Mouse (Mus musculus): ENCODE measurements around the gene Fut1. TPM values are rescaled to one million over a fixed set of nuclear protein-coding genes. Genes with fewer than 3 reads are reported as not detected.

The Fut1 gene
- polyA plus RNA-seq, 1 experiment from 2014 or later: not detected

DNA sequence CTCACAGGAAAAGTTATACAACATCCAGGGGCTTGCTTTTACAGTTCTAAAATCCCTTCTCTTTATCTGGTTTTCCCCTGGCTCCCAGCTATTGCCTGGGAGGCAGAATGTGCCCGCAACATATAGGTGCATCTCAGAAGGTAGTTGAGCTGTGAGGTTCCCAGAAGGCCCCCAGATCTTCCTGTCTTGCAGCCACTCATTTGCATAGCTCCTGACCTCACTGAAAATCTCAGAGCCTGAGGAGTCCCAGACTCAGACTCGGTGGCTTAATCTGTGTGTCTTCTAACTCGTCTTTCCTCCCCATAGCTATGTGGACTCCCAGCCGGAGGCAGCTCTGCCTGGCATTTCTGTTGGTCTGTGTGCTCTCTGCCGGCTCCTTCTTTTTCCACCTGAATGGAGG is 1.2 kb downstream of the Fut1 start:
- 75% methylated on average over 5 of the region's 5 CpGs for WGBS
- Histone ChIP-seq H3K4me2 (no peak overlapping the region), H3K4me1 (replicated peaks) (peaks cover 8% of the 10 kb centered on the region; the same call in 1 of the 2 replicates), H3K9ac (no peak overlapping the region), H3K36me3 (no peaks in the 10 kb centered on the region), H3K4me3 (no peak overlapping the region), H3K27ac (replicated peaks) (no peak overlapping the region), H3K9me3 (no peaks in the 10 kb centered on the region), H3K27me3 (peaks cover 53% of the 10 kb centered on the region)
- ATAC-seq (ENCODE audit: low read depth): no peak

DNA sequence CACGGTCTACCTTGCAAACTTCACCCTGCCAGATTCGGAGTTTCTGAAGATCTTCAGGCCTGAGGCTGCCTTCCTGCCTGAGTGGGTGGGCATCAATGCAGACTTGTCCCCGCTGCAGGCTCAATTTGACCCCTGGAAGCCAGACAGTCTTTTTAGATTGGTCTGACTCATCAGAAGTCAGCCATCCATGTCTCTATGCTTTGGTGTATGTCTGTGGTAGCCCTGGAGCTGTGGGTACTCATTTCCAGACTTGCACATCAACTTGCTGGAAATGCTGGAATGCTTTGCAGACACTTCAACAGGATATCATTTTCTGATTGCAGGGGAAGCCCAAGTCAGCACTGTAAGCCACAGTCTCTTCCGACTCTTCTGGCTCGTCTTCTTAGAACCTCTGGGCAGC is 2.5 kb downstream of the Fut1 start:
- Histone ChIP-seq H3K9ac (no peak overlapping the region), H3K4me3 (no peak overlapping the region), H3K36me3 (no peaks in the 10 kb centered on the region), H3K4me1 (replicated peaks) (peaks cover 8% of the 10 kb centered on the region; the same call in 1 of the 2 replicates), H3K27ac (replicated peaks) (no peak overlapping the region), H3K27me3 (peaks cover 53% of the 10 kb centered on the region), H3K9me3 (no peaks in the 10 kb centered on the region), H3K4me2 (no peak overlapping the region)
- ATAC-seq (ENCODE audit: low read depth): no peak
- 85% methylated on average over 5 of the region's 5 CpGs for WGBS

- H3K36me3 ChIP-seq: no peaks in the 10 kb centered on the region
- H3K27me3 ChIP-seq: peaks cover 35% of the 10 kb centered on the region
- 36% methylated on average over 9 of the region's 9 CpGs for WGBS
- H3K4me2 ChIP-seq: no peak within 1 kb of the TSS
- no peak within 1 kb of the TSS for H3K27ac ChIP-seq (replicated peaks)
- no peak within 1 kb of the TSS for H3K9ac ChIP-seq
- H3K4me3 ChIP-seq: no peak within 1 kb of the TSS
- peaks cover 8% of the 10 kb centered on the region; the same call in 1 of the 2 replicates for H3K4me1 ChIP-seq (replicated peaks)
- ATAC-seq (ENCODE audit: low read depth): no peak
- H3K9me3 ChIP-seq: no peaks in the 10 kb centered on the region
These were observed 4.4 kb downstream of the Fut1 start, which contains the start of gene Izumo1 for GRCm38 (mm10) chr7:45621443-45621842. Gene Izumo1, plus strand, starts transcription at chr7:45621811.

- no peaks in the 10 kb centered on the region for H3K36me3 ChIP-seq
- H3K9me3 ChIP-seq: no peaks in the 10 kb centered on the region
- H3K27me3 ChIP-seq: peaks cover 26% of the 10 kb centered on the region
- no peak overlapping the region for H3K9ac ChIP-seq
- no peak overlapping the region for H3K4me2 ChIP-seq
- peaks cover 12% of the 10 kb centered on the region for H3K4me1 ChIP-seq (replicated peaks)
- no peak for ATAC-seq (ENCODE audit: low read depth)
- H3K27ac ChIP-seq (replicated peaks): no peak overlapping the region
- 94% methylated on average over 11 of the region's 11 CpGs for WGBS
- H3K4me3 ChIP-seq: no peak overlapping the region
These were observed 6.4 kb downstream of the Fut1 start for GRCm38 (mm10) chr7:45623507-45623906.

GRCm38 (mm10) chr7:45624718-45625117 is 7.6 kb downstream of the Fut1 start:
- Histone ChIP-seq H3K27me3 (peaks cover 14% of the 10 kb centered on the region), H3K9me3 (no peaks in the 10 kb centered on the region), H3K4me1 (replicated peaks) (peaks cover 12% of the 10 kb centered on the region), H3K4me3 (no peak overlapping the region), H3K27ac (replicated peaks) (no peak overlapping the region), H3K4me2 (no peak overlapping the region), H3K9ac (no peak overlapping the region), H3K36me3 (no peaks in the 10 kb centered on the region)
- ATAC-seq (ENCODE audit: low read depth): no peak
- WGBS: 79% methylated on average over 3 of the region's 3 CpGs

DNA sequence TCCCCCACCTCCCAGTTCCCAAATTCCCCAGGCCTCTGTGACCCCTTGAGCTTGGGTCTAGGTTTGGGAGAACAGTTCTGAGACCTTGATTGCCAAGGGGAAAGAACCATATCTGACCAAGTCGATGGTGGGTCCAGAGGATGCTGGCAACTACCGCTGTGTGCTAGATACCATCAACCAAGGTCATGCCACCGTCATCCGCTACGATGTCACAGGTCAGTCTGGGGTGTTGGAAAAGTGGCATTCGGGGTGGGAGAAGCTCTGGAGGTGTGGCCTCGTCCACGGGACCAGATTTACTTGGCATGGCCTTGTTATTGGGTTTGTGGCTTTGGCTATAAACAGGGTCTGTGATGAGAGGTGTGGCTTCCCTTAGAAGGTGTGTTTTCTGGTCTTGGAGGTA is 8.4 kb downstream of the Fut1 start:
- no peak overlapping the region for H3K9ac ChIP-seq
- no peaks in the 10 kb centered on the region for H3K9me3 ChIP-seq
- no peak for ATAC-seq (ENCODE audit: low read depth)
- no peak overlapping the region for H3K4me3 ChIP-seq
- H3K4me1 ChIP-seq (replicated peaks): peaks cover 17% of the 10 kb centered on the region
- no peak overlapping the region for H3K4me2 ChIP-seq
- no peak overlapping the region for H3K27ac ChIP-seq (replicated peaks)
- H3K27me3 ChIP-seq: peaks cover 15% of the 10 kb centered on the region
- H3K36me3 ChIP-seq: no peaks in the 10 kb centered on the region
- 91% methylated on average over 8 of the region's 8 CpGs for WGBS

- Histone ChIP-seq H3K9ac (no peak overlapping the region), H3K9me3 (no peaks in the 10 kb centered on the region), H3K4me1 (replicated peaks) (peaks cover 21% of the 10 kb centered on the region), H3K4me3 (no peak overlapping the region), H3K27me3 (peaks cover 20% of the 10 kb centered on the region), H3K27ac (replicated peaks) (no peak overlapping the region), H3K4me2 (no peak overlapping the region), H3K36me3 (no peaks in the 10 kb centered on the region)
- ATAC-seq (ENCODE audit: low read depth): no peak
- WGBS: 91% methylated on average over 7 of the region's 7 CpGs
These were observed 9.5 kb downstream of the Fut1 start for GRCm38 (mm10) chr7:45626571-45627076.

GRCm38 (mm10) chr7:45627261-45627660 is 10.2 kb downstream of the Fut1 start, which contains the start of gene Rasip1:
Gene Rasip1, plus strand, starts transcription at chr7:45627488.
- Histone ChIP-seq H3K4me2 (peak within 1 kb of the TSS; percentile 91), H3K27me3 (peaks cover 25% of the 10 kb centered on the region), H3K9me3 (no peaks in the 10 kb centered on the region), H3K27ac (replicated peaks) (peak within 1 kb of the TSS; percentile 93), H3K4me1 (replicated peaks) (peaks cover 22% of the 10 kb centered on the region), H3K4me3 (peak within 1 kb of the TSS; percentile 58), H3K9ac (peak within 1 kb of the TSS; percentile 87), H3K36me3 (no peaks in the 10 kb centered on the region)
- 84% methylated on average over 9 of the region's 9 CpGs for WGBS
- no peak for ATAC-seq (ENCODE audit: low read depth)

DNA sequence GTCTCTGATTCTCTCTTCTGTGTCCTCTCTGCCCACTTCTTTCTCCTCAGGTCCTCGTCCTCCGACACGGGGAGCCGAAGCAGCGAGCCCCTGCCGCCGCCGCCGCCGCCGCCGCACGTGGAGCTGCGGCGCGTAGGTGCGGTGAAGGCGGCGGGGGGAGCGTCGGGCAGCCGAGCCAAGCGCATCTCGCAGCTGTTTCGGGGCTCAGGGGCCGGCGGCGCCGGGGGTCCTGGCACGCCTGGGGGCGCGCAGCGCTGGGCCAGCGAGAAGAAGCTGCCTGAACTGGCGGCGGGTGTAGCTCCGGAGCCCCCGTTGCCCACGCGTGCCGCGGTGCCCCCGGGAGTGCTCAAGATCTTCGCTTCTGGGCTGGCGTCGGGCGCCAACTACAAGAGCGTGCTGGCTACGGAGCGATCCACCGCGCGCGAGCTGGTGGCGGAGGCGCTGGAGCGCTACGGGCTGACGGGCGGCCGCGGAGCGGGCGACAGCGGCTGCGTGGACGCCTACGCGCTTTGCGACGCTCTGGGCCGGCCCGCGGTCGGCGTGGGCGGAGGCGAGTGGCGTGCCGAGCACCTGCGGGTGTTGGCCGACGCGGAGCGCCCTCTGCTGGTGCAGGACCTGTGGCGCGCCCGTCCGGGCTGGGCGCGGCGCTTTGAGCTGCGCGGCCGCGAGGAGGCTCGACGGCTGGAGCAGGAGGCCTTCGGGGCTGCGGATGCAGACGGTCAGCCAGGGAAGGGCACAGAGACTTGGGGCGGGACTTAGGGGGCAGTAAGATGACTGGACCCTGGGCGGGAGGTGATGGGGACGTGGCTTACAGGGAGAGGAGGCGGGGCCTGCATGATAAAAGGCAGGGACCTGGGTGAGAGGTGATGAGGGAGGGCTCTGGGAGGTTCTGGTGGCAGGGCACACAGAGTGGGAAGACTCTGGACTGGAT is 11.5 kb downstream of the Fut1 start:
- H3K27ac ChIP-seq (replicated peaks): peak overlapping the region; percentile 93
- peak overlapping the region; percentile 91 for H3K4me2 ChIP-seq
- H3K9me3 ChIP-seq: no peaks in the 10 kb centered on the region
- ATAC-seq (ENCODE audit: low read depth): peak; percentile 79
- peaks cover 36% of the 10 kb centered on the region for H3K27me3 ChIP-seq
- H3K9ac ChIP-seq: peak overlapping the region; percentile 87
- WGBS: under 1% methylated on average over 99 of the region's 105 CpGs
- H3K36me3 ChIP-seq: no peaks in the 10 kb centered on the region
- peak overlapping the region; percentile 58 for H3K4me3 ChIP-seq
- H3K4me1 ChIP-seq (replicated peaks): peaks cover 31% of the 10 kb centered on the region

DNA sequence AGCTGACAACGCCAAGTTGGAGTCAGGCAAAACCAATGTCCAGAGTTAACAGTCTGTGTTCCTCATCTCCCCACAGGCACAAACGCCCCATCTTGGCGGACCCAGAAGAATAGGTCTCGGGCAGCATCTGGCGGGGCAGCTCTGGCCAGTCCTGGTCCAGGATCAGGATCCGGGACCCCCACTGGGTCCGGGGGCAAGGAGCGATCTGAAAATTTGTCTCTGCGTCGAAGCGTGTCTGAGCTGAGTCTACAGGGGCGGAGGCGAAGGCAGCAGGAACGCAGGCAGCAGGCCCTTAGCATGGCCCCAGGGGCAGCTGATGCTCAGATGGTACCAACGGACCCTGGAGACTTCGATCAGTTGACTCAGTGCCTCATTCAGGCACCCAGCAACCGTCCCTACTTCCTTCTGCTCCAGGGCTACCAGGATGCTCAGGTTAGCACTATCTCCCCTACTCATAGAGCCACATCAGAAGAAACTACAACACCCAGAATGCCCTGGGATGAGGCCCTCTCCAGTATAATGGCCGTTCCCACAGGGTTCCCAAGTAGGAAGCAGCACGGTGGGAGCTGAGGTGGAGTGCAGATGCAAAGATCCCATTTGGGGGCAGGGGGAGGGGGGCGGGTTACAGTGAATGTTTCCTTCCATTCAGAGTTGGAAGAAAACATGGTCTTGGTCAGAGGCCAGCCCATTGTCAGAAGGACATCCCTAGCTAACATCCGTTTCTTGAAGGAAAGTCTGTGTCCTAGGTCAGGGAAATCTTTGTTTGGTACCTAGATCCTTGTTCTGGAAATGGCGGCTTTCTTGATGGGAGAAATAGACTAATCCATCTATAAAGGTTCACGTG is 13.2 kb downstream of the Fut1 start:
- Histone ChIP-seq H3K4me2 (no peak overlapping the region), H3K9me3 (no peaks in the 10 kb centered on the region), H3K4me3 (no peak overlapping the region), H3K4me1 (replicated peaks) (peaks cover 31% of the 10 kb centered on the region), H3K9ac (no peak overlapping the region), H3K27ac (replicated peaks) (no peak overlapping the region), H3K27me3 (peaks cover 36% of the 10 kb centered on the region), H3K36me3 (no peaks in the 10 kb centered on the region)
- ATAC-seq (ENCODE audit: low read depth): peak; percentile 16; the same call in 1 of the 2 replicates
- 72% methylated on average over 23 of the region's 23 CpGs for WGBS

- peak overlapping the region; percentile 61 for H3K9ac ChIP-seq
- peaks cover 27% of the 10 kb centered on the region for H3K4me1 ChIP-seq (replicated peaks)
- ATAC-seq (ENCODE audit: low read depth): no peak
- H3K4me3 ChIP-seq: peak overlapping the region; percentile 21
- peaks cover 9% of the 10 kb centered on the region for H3K36me3 ChIP-seq
- H3K9me3 ChIP-seq: no peaks in the 10 kb centered on the region
- WGBS: 18% methylated on average over 35 of the region's 35 CpGs
- H3K27ac ChIP-seq (replicated peaks): no peak overlapping the region
- H3K4me2 ChIP-seq: peak overlapping the region; percentile 47
- peaks cover 33% of the 10 kb centered on the region for H3K27me3 ChIP-seq
These were observed 15.4 kb downstream of the Fut1 start for GRCm38 (mm10) chr7:45632499-45632898.

Measured in neural tube, embryonic 13.5 days (tissue).